Mouse (Mus musculus) left cerebral cortex, adult 9 months (tissue): ENCODE data around the gene Rab3ip.

ENCODE experiments used
- DNase-seq, 2 experiments: peaks; one replicate each; pipeline ENCODE4 v3.0.0; 2022; ENCODE audit warnings: low spot score in 2 of 2

The Rab3ip gene

GRCm38 (mm10) chr10:116957867-116958551 is 7.4 kb upstream of the Rab3ip start:
- no peak for DNase-seq

- DNase-seq: no peak
Observed at GRCm38 (mm10) chr10:116956483-116957158, 6.1 kb upstream of the Rab3ip start.

DNA sequence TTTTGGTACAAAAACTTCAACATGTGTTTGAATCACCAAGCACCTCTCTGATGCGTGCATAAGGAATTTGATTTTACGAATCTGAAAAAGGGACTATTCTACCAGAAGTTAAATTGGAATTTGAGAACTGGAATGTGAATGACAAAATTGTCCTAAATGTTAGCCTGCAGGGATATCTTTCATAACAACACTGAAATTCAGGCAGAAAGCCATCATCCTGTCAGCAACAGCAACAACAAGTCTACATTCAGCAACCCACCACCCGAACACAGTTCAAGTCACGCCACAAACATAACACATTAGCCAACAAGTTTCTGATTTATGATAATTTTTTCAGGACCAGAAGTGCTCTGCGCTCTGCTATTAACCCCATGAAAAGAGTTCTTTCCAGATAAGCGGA is 4.6 kb upstream of the Rab3ip start:
- no peak for DNase-seq

DNA sequence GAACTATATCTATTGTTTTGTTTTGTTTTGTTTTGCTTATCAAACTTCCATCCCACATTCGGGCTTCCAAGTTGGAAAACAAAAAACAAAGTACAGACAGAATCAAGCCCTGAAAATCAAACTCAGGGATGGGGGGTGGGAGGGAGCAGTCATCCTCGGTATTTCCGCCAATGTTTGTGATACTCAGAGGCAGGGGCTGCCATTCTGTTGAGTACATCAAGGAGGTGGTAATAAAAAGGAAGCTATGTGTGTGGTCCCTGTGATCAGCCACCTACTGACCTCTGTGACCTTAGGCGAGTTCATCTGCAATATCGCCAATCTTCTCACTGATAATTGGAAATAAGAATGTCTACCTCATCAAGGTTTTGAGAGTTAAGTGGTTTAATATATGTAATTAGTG is 317 bp upstream of the Rab3ip start:
- no peak for DNase-seq

GRCm38 (mm10) chr10:116949111-116950008 is 1.2 kb downstream of the Rab3ip start:
- DNase-seq: no peak

DNA sequence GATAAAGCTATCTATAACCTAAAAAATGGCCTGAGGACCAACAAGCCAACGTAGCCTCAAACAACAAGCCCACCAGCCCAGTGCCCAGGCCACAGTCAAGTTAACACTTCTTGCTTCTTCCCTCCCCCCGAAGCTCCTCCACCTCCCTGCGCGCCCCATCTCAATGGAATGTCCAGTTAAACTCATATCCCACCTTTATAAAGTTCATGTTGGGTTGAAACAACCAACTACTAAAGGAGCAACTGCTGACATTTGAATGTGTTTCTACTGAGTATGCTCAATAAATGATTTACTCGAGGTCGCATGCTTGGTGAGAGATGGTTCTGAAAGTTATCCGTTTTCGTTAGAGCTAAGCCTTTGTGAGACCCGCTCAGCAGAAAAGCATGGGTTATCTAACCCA is 2.2 kb downstream of the Rab3ip start:
- no peak for DNase-seq

GRCm38 (mm10) chr10:116944940-116945339 is 5.6 kb downstream of the Rab3ip start:
- no peak for DNase-seq

- no peak for DNase-seq
Observed at GRCm38 (mm10) chr10:116944144-116944543, 6.4 kb downstream of the Rab3ip start.

- no peak for DNase-seq
Observed at GRCm38 (mm10) chr10:116943025-116943424, 7.5 kb downstream of the Rab3ip start.

- DNase-seq: no peak
Observed at GRCm38 (mm10) chr10:116935028-116935427, 15.5 kb downstream of the Rab3ip start.

DNA sequence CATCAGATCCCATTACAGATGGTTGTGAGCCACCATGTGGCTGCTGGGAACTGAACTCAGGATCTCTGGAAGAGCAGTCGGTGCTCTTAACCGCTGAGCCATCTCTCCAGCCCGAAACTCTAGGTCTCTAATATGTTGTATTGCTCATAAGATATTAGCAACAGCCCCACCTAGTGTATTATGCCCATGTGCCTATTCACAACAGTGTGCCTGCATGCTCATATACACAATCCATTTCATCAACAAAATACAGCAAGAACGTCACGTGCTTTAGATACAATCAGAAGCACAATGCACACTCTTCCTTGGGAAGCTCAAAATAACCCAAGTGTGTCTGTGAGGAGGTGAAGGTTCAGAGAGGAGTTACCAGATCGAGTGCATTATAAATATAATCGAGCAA is 16.8 kb downstream of the Rab3ip start:
- no peak for DNase-seq

GRCm38 (mm10) chr10:116932418-116932817 is 18.2 kb downstream of the Rab3ip start:
- no peak for DNase-seq

DNA sequence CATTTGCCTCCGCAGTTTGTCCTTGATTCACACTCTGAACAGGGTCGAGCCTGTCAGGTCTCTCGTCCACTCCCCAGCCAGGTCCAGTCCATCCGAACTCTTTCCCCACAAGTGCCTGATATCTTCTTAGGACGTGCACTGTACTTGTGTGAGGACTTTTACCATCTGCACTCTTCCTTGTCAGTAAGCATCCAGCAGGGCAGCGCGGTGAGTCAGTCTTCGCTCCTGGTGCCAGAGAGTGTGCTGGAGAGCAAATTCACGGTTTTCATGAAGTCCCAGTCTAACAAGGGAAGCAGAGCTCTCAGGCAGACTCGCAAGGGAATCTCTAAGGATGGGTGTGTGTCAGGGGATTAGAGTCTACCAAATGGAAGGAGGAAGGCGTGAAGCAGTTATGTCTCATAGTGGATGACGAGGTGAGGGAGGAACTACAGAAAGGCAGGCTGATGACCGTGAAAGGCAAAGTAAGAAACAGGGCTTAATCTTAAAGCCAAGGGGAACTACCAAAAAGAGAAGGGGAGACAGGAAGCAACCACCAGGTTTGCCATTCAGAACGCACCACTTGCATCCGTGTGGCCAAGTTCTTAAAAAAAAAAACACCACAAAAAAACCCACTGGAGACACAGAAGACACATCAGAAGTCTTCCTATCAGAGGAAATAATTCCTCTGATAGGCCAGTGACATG is 18.9 kb downstream of the Rab3ip start:
- peak in 1 of 2 experiments; percentile 30 for DNase-seq

DNA sequence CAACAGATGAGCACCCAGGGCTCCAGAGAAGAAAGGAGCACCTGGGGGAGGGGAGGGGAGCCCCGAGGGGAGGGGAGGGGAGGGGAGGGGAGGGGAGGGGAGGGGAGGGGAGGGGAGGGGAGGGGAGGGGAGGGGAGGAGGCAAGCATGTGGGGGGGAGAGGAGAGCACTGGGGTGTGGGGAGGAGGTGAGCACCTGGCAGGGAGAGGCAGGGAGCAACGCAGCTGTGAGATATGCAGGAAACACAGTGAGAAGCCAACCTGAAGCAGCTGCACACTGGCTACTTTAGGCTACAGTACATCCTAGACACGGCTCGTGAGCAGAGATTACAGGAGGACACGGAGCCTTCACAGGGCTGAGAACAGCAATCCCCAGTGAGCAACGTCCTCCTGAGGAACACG is 19.6 kb downstream of the Rab3ip start:
- DNase-seq: no peak

GRCm38 (mm10) chr10:116930506-116930905 is 20.1 kb downstream of the Rab3ip start:
- DNase-seq: no peak

GRCm38 (mm10) chr10:116928826-116929225 is 21.7 kb downstream of the Rab3ip start:
- DNase-seq: no peak

GRCm38 (mm10) chr10:116926428-116927113 is 24.0 kb downstream of the Rab3ip start:
- DNase-seq: no peak

GRCm38 (mm10) chr10:116923651-116924495 is 26.7 kb downstream of the Rab3ip start:
- DNase-seq: no peak

GRCm38 (mm10) chr10:116922161-116922560 is 28.4 kb downstream of the Rab3ip start:
- DNase-seq: no peak

GRCm38 (mm10) chr10:116921416-116921815 is 29.2 kb downstream of the Rab3ip start:
- DNase-seq: no peak
